Mouse (Mus musculus) hindbrain, embryonic 12.5 days (tissue): ENCODE measurements around the gene Pck1. TPM values are rescaled to one million over a fixed set of nuclear protein-coding genes. Genes with fewer than 3 reads are reported as not detected.

Experiments
- ATAC-seq: fragments of 200-750 bp; cut with Nextera tagmentation; 2 replicates; pipeline ENCODE4 v1.8.0; 2017; ENCODE audit warnings: moderate TSS enrichment; ENCODE audit not compliant: low FRiP score
- H3K27ac ChIP-seq: fragments of 300-500 bp; sonication (generic); 2 replicates; pipeline ENCODE4 v1.5.1; 2016; ENCODE audit warnings: mild to moderate bottlenecking
- H3K27me3 ChIP-seq: fragments of 300-500 bp; sonication (generic); 2 replicates; pipeline ENCODE4 v1.6.1; 2016; ENCODE audit warnings: mild to moderate bottlenecking
- H3K36me3 ChIP-seq: fragments of 300-500 bp; sonication (generic); 2 replicates; pipeline ENCODE4 v1.6.1; 2016; ENCODE audit warnings: mild to moderate bottlenecking
- H3K4me1 ChIP-seq: fragments of 300-500 bp; sonication (generic); 2 replicates; pipeline ENCODE4 v1.6.1; 2016
- H3K4me2 ChIP-seq: fragments of 300-500 bp; sonication (generic); replicated peaks from 2 replicates; pipeline ENCODE4 v1.6.1; 2016; ENCODE audit warnings: mild to moderate bottlenecking
- H3K4me3 ChIP-seq: fragments of 300-500 bp; sonication (generic); 2 replicates; pipeline ENCODE4 v1.5.1; 2016; ENCODE audit warnings: mild to moderate bottlenecking
- H3K9ac ChIP-seq: fragments of 300-500 bp; sonication (generic); 2 replicates; pipeline ENCODE4 v1.6.1; 2016; ENCODE audit warnings: mild to moderate bottlenecking, moderate library complexity
- H3K9me3 ChIP-seq: fragments of 300-500 bp; sonication (generic); replicated peaks from 2 replicates; pipeline ENCODE4 v1.6.1; 2016; ENCODE audit warnings: mild to moderate bottlenecking
- WGBS: fragments of 180-500 bp; shearing (Covaris S2); methylation state at CpG from one replicate; pipeline ENCODE4 v1.1.7; 2016; 5-methylcytosine and 5-hydroxymethylcytosine counted together
- polyA plus RNA-seq: library from polyadenylated mRNA; unstranded; fragments of >200 nt; fragmentation: Nextera tagmentation; extraction: Ambion mirVana; gene quantifications from 2 replicates; pipeline ENCODE4 v1.2.1, GENCODE M21; 2016

Gene Pck1
- polyA plus RNA-seq, 1 experiment from 2014 or later, result not detected

GRCm38 (mm10) chr2:173154513-173154912 lies 1.7 kb downstream of the Pck1 start:
- no peaks in the 10 kb centered on the region for H3K36me3 ChIP-seq
- H3K4me3 ChIP-seq, result no peak overlapping the region
- no peaks in the 10 kb centered on the region for H3K4me1 ChIP-seq
- H3K4me2 ChIP-seq, result no peak overlapping the region
- 96% methylated on average over 13 of the region's 13 CpGs for WGBS
- no peak overlapping the region for H3K9ac ChIP-seq
- H3K9me3 ChIP-seq, result no peaks in the 10 kb centered on the region
- no peaks in the 10 kb centered on the region; the same call in 1 of the 2 replicates for H3K27me3 ChIP-seq
- no peak for ATAC-seq
- H3K27ac ChIP-seq, result no peak overlapping the region

GRCm38 (mm10) chr2:173154962-173155361 lies 2.1 kb downstream of the Pck1 start:
- H3K27ac ChIP-seq, result no peak overlapping the region
- H3K4me3 ChIP-seq, result no peak overlapping the region
- no peaks in the 10 kb centered on the region for H3K9me3 ChIP-seq
- no peaks in the 10 kb centered on the region for H3K36me3 ChIP-seq
- H3K4me2 ChIP-seq, result no peak overlapping the region
- no peak for ATAC-seq
- 90% methylated on average over 14 of the region's 14 CpGs for WGBS
- no peak overlapping the region for H3K9ac ChIP-seq
- no peaks in the 10 kb centered on the region; the same call in 1 of the 2 replicates for H3K27me3 ChIP-seq
- no peaks in the 10 kb centered on the region for H3K4me1 ChIP-seq

GRCm38 (mm10) chr2:173155907-173156306 lies 3.1 kb downstream of the Pck1 start:
- no peak overlapping the region for H3K4me2 ChIP-seq
- no peak overlapping the region for H3K9ac ChIP-seq
- H3K36me3 ChIP-seq, result no peaks in the 10 kb centered on the region
- no peaks in the 10 kb centered on the region for H3K4me1 ChIP-seq
- H3K27me3 ChIP-seq, result no peaks in the 10 kb centered on the region; the same call in 1 of the 2 replicates
- 91% methylated on average over 10 of the region's 10 CpGs for WGBS
- no peak overlapping the region for H3K27ac ChIP-seq
- no peaks in the 10 kb centered on the region for H3K9me3 ChIP-seq
- no peak for ATAC-seq
- H3K4me3 ChIP-seq, result no peak overlapping the region

GRCm38 (mm10) chr2:173156923-173157322 lies 4.1 kb downstream of the Pck1 start:
- Histone ChIP-seq H3K4me2 (no peak overlapping the region), H3K4me1 (peaks cover 3% of the 10 kb centered on the region; the same call in 1 of the 2 replicates), H3K4me3 (no peak overlapping the region), H3K27ac (no peak overlapping the region), H3K27me3 (no peaks in the 10 kb centered on the region; the same call in 1 of the 2 replicates), H3K36me3 (no peaks in the 10 kb centered on the region), H3K9ac (no peak overlapping the region), H3K9me3 (no peaks in the 10 kb centered on the region)
- no peak for ATAC-seq
- WGBS, result 90% methylated on average over 13 of the region's 13 CpGs

GRCm38 (mm10) chr2:173157376-173157775 lies 4.5 kb downstream of the Pck1 start:
- WGBS, result 58% methylated on average over 4 of the region's 4 CpGs

GRCm38 (mm10) chr2:173157871-173158270 lies 5.0 kb downstream of the Pck1 start:
- H3K27me3 ChIP-seq, result peaks cover 2% of the 10 kb centered on the region; the same call in 1 of the 2 replicates
- no peak overlapping the region for H3K27ac ChIP-seq
- H3K4me2 ChIP-seq, result no peak overlapping the region
- peaks cover 6% of the 10 kb centered on the region; the same call in 1 of the 2 replicates for H3K4me1 ChIP-seq
- H3K4me3 ChIP-seq, result no peak overlapping the region
- no peak for ATAC-seq
- 91% methylated on average over 4 of the region's 4 CpGs for WGBS
- no peak overlapping the region for H3K9ac ChIP-seq
- H3K36me3 ChIP-seq, result no peaks in the 10 kb centered on the region
- no peaks in the 10 kb centered on the region for H3K9me3 ChIP-seq

More at GRCm38 (mm10) chr2:173157376-173157775, 4.5 kb downstream of the Pck1 start:
- peaks cover 6% of the 10 kb centered on the region; the same call in 1 of the 2 replicates for H3K4me1 ChIP-seq
- H3K27ac ChIP-seq, result no peak overlapping the region
- no peak overlapping the region for H3K4me2 ChIP-seq
- H3K9ac ChIP-seq, result no peak overlapping the region
- H3K36me3 ChIP-seq, result no peaks in the 10 kb centered on the region
- no peak overlapping the region for H3K4me3 ChIP-seq
- no peaks in the 10 kb centered on the region for H3K9me3 ChIP-seq
- H3K27me3 ChIP-seq, result peaks cover 2% of the 10 kb centered on the region; the same call in 1 of the 2 replicates
- ATAC-seq, result no peak

- 90% methylated on average over 19 of the region's 19 CpGs for WGBS
- no peaks in the 10 kb centered on the region for H3K9me3 ChIP-seq
- no peak overlapping the region for H3K4me3 ChIP-seq
- H3K4me1 ChIP-seq, result peaks cover 6% of the 10 kb centered on the region; the same call in 1 of the 2 replicates
- H3K9ac ChIP-seq, result no peak overlapping the region
- H3K27ac ChIP-seq, result no peak overlapping the region
- ATAC-seq, result no peak
- no peaks in the 10 kb centered on the region for H3K36me3 ChIP-seq
- no peak overlapping the region for H3K4me2 ChIP-seq
- H3K27me3 ChIP-seq, result peaks cover 6% of the 10 kb centered on the region; the same call in 1 of the 2 replicates
These were observed 5.7 kb downstream of the Pck1 start for GRCm38 (mm10) chr2:173158390-173159055.

GRCm38 (mm10) chr2:173159354-173160311 lies 6.8 kb downstream of the Pck1 start:
- Histone ChIP-seq H3K9me3 (no peaks in the 10 kb centered on the region), H3K36me3 (no peaks in the 10 kb centered on the region), H3K9ac (no peak overlapping the region), H3K27me3 (peaks cover 6% of the 10 kb centered on the region; the same call in 1 of the 2 replicates), H3K27ac (no peak overlapping the region), H3K4me1 (peaks cover 6% of the 10 kb centered on the region; the same call in 1 of the 2 replicates), H3K4me2 (no peak overlapping the region), H3K4me3 (no peak overlapping the region)
- ATAC-seq, result peak; percentile 54; the same call in 1 of the 2 replicates
- WGBS, result 57% methylated on average over 24 of the region's 24 CpGs

- WGBS, result 91% methylated on average over 8 of the region's 8 CpGs
- Histone ChIP-seq H3K4me3 (no peak overlapping the region), H3K27me3 (peaks cover 6% of the 10 kb centered on the region), H3K9me3 (no peaks in the 10 kb centered on the region), H3K4me1 (peaks cover 6% of the 10 kb centered on the region; the same call in 1 of the 2 replicates), H3K4me2 (no peak overlapping the region), H3K36me3 (no peaks in the 10 kb centered on the region), H3K9ac (no peak overlapping the region), H3K27ac (no peak overlapping the region)
- ATAC-seq, result no peak
These were observed 10.5 kb downstream of the Pck1 start for GRCm38 (mm10) chr2:173163380-173163779.

GRCm38 (mm10) chr2:173164358-173164757 lies 11.5 kb downstream of the Pck1 start:
- Histone ChIP-seq H3K4me2 (no peak overlapping the region), H3K36me3 (no peaks in the 10 kb centered on the region), H3K4me3 (no peak overlapping the region), H3K9me3 (no peaks in the 10 kb centered on the region), H3K27me3 (peaks cover 6% of the 10 kb centered on the region), H3K9ac (no peak overlapping the region), H3K27ac (no peak overlapping the region), H3K4me1 (peaks cover 10% of the 10 kb centered on the region)
- ATAC-seq, result no peak
- WGBS, result 51% methylated on average over 2 of the region's 2 CpGs

- H3K27me3 ChIP-seq, result peaks cover 6% of the 10 kb centered on the region
These were observed 12.1 kb downstream of the Pck1 start for GRCm38 (mm10) chr2:173164946-173165345.

GRCm38 (mm10) chr2:173165357-173165756 lies 12.5 kb downstream of the Pck1 start:
- Histone ChIP-seq H3K9me3 (no peaks in the 10 kb centered on the region), H3K27me3 (peaks cover 6% of the 10 kb centered on the region), H3K4me3 (no peak overlapping the region), H3K9ac (no peak overlapping the region; the same call in 1 of the 2 replicates), H3K4me2 (no peak overlapping the region), H3K36me3 (no peaks in the 10 kb centered on the region), H3K4me1 (peaks cover 10% of the 10 kb centered on the region), H3K27ac (no peak overlapping the region)
- 84% methylated on average over 10 of the region's 10 CpGs for WGBS
- no peak for ATAC-seq

More at GRCm38 (mm10) chr2:173164946-173165345, 12.1 kb downstream of the Pck1 start:
- Histone ChIP-seq H3K4me3 (no peak overlapping the region), H3K9me3 (no peaks in the 10 kb centered on the region), H3K9ac (no peak overlapping the region; the same call in 1 of the 2 replicates), H3K4me2 (no peak overlapping the region), H3K4me1 (peaks cover 10% of the 10 kb centered on the region), H3K27ac (no peak overlapping the region), H3K36me3 (no peaks in the 10 kb centered on the region)
- WGBS, result 88% methylated on average over 10 of the region's 10 CpGs
- ATAC-seq, result no peak
